Mouse (Mus musculus) E14TG2a.4 (cell line): Measurements from ENCODE around the gene Scyl1.

ENCODE experiments used
- H3K27me3 ChIP-seq: 2 replicates; pipeline ENCODE4 v1.6.1; 2014; ENCODE audit warnings: low read length, control low read depth; ENCODE audit not compliant: insufficient read depth
- H3K36me3 ChIP-seq: 2 replicates; pipeline ENCODE4 v1.6.1; 2014; ENCODE audit warnings: low read length, control low read depth; ENCODE audit not compliant: insufficient read depth
- H3K4me1 ChIP-seq: replicated peaks from 2 replicates; pipeline ENCODE4 v1.6.1; 2014; ENCODE audit warnings: low read depth, low read length, control low read depth
- H3K4me3 ChIP-seq: replicated peaks from 2 replicates; pipeline ENCODE4 v1.5.1; 2014; ENCODE audit warnings: mild to moderate bottlenecking, low read length
- H3K9me3 ChIP-seq: 2 replicates; pipeline ENCODE4 v1.6.1; 2014; ENCODE audit warnings: low read length, control low read depth
- CTCF ChIP-seq: conservative IDR thresholded peaks from 2 replicates; pipeline ENCODE4 v1.5.1; 2014; ENCODE audit warnings: low read length
- NANOG ChIP-seq: IDR thresholded peaks from 2 replicates; pipeline ENCODE4 v1.6.1; 2014; ENCODE audit warnings: borderline replicate concordance, low read length, mixed read lengths
- POU5F1 ChIP-seq: IDR thresholded peaks from 2 replicates; pipeline ENCODE4 v1.6.1; 2014; ENCODE audit warnings: low read length, borderline replicate concordance

The Scyl1 gene

DNA sequence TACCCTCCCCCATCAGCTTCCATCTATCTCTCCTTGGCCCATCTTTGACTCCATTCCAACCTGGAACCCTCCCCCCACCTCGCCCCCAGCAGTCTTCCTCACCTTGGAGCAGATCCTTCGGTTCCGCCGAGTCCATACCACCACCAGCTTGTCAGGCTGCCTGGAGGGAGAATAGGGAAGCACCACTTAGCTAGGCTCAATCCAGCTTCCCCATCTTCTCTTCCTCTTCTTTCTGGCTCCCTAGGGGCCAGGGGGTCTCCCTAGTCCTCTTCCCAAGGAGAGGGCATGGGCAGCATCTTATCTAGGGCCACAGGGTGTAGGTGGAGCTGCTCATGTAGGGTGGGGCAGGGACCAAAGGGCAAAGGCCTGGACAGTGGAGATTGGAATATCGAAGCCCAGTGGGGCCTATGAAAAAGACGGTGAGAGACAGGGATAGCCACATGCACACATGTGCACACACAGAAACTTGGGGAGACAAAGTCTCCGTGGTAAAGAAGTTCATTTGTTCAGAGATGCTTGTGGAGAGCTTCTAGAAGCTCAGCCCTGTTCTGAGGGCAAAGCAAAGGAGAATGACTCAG is 48.3 kb downstream of the Scyl1 start:
- Histone ChIP-seq H3K27me3 (peaks cover 48% of the 10 kb centered on the region), H3K4me1 (peaks cover 49% of the 10 kb centered on the region), H3K4me3 (no peak overlapping the region), H3K36me3 (peaks cover 26% of the 10 kb centered on the region), H3K9me3 (no peaks in the 10 kb centered on the region)
- TF ChIP-seq CTCF (no peak), NANOG (no peak), POU5F1 (no peak)

DNA sequence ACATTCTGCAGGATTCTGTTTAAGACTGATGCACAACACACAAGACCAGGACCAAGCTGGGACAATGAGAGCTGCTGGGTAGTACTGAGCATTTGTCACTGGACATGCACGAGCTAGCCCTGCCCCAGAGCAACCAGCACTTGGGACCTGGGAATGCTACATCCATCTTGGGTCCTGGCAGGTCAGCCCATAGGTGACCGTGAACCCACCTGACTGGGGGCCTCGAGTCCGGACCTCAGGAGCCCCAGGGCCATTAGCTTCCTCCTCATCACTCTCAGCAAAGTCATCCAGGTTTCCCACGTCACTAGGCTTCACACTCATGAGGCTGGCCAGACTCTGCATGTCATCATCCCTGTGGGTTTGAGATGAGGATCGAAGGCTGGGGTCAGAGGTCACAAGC is 50.0 kb downstream of the Scyl1 start:
- Histone ChIP-seq H3K4me1 (peaks cover 46% of the 10 kb centered on the region), H3K9me3 (no peaks in the 10 kb centered on the region), H3K27me3 (peaks cover 45% of the 10 kb centered on the region), H3K36me3 (peaks cover 26% of the 10 kb centered on the region), H3K4me3 (no peak overlapping the region)
- TF ChIP-seq NANOG (no peak), POU5F1 (no peak), CTCF (no peak)

DNA sequence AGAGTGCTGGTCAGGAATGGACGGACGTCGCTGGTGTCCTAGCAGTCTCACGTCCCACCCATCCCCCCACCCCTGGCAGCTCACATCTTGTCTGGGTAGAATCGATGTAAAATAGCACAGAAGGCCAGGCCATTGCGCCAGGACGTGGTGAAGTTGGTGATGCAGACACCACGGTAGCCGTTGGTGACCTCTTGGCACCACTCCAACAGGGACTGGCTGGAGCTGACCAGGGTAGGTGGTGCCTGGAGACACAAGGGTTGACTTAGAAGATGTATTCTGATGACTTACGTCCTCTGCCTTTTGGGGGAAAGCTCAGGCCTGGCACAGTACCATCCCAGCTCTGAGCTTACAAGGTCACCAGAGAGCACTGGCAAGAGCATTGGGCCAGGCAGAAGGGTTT is 54.3 kb downstream of the Scyl1 start:
- H3K36me3 ChIP-seq = peaks cover 26% of the 10 kb centered on the region
- TF ChIP-seq NANOG (no peak), CTCF (no peak), POU5F1 (no peak)
- peaks cover 56% of the 10 kb centered on the region for H3K4me1 ChIP-seq
- peaks cover 32% of the 10 kb centered on the region for H3K27me3 ChIP-seq
- no peak overlapping the region for H3K4me3 ChIP-seq
- H3K9me3 ChIP-seq = no peaks in the 10 kb centered on the region

DNA sequence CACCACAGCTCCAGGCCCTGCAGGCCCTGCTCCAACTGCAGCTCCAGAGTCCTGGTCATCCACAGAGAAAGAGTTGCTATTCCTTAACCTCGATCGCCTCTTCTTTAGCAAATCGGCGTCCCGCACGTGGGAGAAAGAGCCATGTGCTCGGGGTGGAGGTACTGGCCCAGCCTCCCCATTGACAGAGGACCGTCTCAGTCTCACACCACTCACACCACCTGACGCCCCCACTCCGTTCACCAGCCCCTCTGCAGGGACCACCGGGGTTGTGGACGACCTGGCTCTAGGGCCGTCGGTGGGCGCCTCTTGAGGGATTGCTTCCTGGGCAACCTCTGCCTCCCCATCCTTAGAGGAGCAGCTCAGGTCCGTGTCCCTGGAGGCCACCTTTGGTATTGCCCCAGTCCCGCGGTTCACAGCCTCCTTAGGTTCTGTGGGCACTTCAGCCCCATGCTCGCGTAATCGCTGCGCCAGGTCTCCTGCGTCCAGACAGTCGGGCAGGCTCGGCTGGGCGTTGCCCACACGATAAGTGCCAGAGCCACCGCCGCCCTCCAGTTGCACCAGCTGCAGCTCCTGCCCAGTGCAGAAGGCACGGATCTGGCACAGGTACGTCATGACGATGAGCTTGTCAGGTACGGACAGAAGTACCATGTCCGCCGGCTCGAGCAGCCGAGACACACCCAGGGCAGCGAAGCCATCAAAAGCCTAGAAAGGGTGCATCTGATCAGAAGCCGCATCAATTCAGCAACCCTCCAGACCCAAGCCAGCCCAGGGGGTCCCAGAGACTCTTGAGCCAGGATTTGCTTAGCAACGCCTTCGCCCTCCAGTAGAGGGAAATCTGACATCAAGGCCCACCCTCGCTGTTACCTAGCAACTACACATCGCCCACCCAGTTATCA is 55.2 kb downstream of the Scyl1 start:
- peaks cover 53% of the 10 kb centered on the region for H3K4me1 ChIP-seq
- TF ChIP-seq CTCF (peak; percentile 47), POU5F1 (no peak)
- peak overlapping the region; percentile 77 for H3K4me3 ChIP-seq
- peaks cover 32% of the 10 kb centered on the region for H3K27me3 ChIP-seq
- peaks cover 21% of the 10 kb centered on the region for H3K36me3 ChIP-seq
- no peaks in the 10 kb centered on the region for H3K9me3 ChIP-seq

DNA sequence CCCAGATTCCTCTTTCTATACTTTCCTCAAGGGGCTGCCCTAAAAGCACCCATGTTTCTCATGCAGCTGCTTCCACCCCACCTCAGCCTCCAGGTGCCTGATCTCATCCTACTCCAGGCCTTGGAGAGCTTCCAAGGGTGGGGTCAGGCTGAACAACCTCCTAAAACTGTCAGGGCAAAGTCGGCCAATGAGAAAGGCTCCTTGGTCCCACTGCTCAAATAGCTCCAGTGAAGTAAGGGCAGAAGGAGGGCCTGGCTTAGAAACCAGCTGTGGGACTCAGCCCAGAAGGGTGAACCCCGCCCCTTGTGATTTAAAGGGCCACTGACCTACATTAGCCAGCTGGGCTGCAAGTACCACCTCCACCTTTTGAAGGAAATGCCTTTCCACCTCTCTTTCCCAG is 57.5 kb downstream of the Scyl1 start:
- Histone ChIP-seq H3K4me1 (peaks cover 63% of the 10 kb centered on the region), H3K27me3 (peaks cover 27% of the 10 kb centered on the region), H3K36me3 (no peaks in the 10 kb centered on the region), H3K9me3 (no peaks in the 10 kb centered on the region), H3K4me3 (no peak overlapping the region)
- TF ChIP-seq POU5F1 (no peak), NANOG (no peak), CTCF (no peak)

DNA sequence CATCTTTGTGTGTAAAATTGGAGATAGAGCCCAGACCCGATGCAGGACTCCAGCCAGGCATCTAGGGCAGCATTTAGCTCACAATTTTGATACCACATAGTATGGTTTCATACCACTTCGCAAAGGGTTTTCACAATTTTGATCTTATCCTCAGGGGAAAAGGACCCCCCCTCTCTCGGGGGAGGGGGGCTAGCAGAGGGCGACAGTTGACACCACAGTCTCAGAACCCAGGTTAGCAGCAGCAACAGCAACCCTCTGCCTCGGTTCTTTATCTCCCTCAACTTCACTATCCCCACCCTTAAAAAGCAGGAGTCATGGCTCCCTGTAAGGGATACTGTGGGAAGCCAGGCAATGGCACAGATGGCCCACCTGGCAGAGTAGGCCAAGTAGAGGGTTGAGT is 58.0 kb downstream of the Scyl1 start:
- H3K27me3 ChIP-seq = peaks cover 26% of the 10 kb centered on the region
- H3K36me3 ChIP-seq = no peaks in the 10 kb centered on the region
- no peaks in the 10 kb centered on the region for H3K9me3 ChIP-seq
- H3K4me1 ChIP-seq = peaks cover 68% of the 10 kb centered on the region
- TF ChIP-seq CTCF (no peak), POU5F1 (no peak), NANOG (no peak)
- H3K4me3 ChIP-seq = no peak overlapping the region

DNA sequence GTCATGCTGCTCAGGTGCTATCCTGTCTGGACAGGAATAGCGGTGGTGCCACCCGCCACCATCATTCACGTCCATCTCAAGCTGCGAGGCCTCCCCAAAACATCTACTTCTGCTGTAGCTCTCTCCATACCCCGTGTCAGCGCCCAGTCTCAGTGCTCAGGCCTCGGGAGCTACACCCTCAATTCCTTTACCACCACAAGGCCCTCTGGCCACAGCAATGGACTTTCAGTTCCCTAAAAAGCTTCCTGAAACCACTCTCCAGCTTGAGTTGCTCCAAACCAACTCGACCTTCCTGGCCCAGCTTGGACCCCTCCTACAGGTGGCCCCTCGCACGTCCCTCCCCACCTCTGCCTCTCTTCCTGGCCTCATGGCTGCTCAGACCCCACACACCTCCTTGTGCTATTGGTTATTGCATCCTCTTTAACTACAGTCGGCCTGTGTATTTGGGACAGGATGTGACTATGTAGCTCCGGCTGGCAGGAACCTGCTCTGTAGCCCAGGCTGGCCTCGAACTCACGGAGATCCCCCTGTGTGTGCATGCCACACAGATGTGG is 59.2 kb downstream of the Scyl1 start:
- Histone ChIP-seq H3K4me3 (no peak overlapping the region), H3K4me1 (peaks cover 70% of the 10 kb centered on the region), H3K9me3 (no peaks in the 10 kb centered on the region), H3K36me3 (no peaks in the 10 kb centered on the region), H3K27me3 (peaks cover 17% of the 10 kb centered on the region)
- TF ChIP-seq CTCF (no peak), POU5F1 (no peak), NANOG (no peak)

DNA sequence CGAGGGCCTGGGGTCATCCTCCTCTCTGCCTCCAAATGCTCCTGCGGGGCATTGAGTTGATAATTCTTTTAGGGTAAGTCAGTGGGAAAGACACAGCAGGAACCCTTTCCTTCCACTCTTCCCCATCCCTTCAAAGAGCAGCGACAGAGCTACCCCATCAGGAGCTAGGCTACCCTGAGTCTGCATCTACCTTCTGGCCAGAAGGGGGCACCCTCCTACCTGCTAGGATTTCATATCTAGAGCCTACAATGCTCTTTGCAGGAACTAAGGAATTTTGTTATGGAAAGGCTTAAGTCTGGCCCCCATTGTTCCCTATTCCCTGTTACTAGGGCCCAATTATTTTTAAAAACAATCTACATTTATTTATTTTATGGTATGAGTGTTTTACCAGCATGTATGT is 60.0 kb downstream of the Scyl1 start:
- Histone ChIP-seq H3K27me3 (peaks cover 16% of the 10 kb centered on the region), H3K4me1 (peaks cover 68% of the 10 kb centered on the region), H3K9me3 (no peaks in the 10 kb centered on the region), H3K4me3 (no peak overlapping the region), H3K36me3 (no peaks in the 10 kb centered on the region)
- TF ChIP-seq POU5F1 (no peak), CTCF (peak; percentile 78), NANOG (no peak)
